Mouse (Mus musculus): ENCODE results near the gene Clca3b.
"Not testable (repeated sequence)": the region's sequence is repeated elsewhere in the genome, so short reads cannot be mapped to it uniquely, and the experiment has no call there.

GRCm38 (mm10) chr3:144806626-144807025 lies 42.5 kb downstream of the Clca3b start:
- TF ChIP-seq GATA1 (IDR thresholded peaks at IDR 0.05; ENCODE audit: borderline replicate concordance, low read length); FLI1 (IDR thresholded peaks at IDR 0.05; ENCODE audit: low read length): not testable (repeated sequence)
